Mouse (Mus musculus): ENCODE measurements at regions not wholly inside any gene's neighbourhood (a gene's known extent, or its start where the extent isn't known, plus 50 kb on each side); places are given as distances from the start of the nearest gene placed in this dataset.

DNA sequence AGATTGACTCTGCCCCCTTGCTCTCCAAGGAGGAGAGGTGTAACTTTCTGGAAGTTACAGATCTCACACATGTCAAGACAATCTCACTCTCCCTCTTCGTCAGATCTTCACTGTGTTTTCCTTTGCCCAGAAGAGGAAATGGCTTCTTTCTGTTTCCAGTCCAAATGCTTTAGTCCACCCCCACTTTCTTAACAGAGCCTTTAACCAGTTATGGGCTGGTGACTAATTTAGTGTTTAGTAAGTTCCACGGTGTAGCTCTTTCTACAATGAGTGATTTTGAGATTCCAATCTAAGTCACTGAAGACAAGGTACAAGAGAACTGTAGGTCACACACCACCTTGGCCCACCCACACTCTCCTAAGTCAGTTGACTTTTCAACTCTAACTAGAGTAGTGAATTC is 107.3 kb upstream of the Fn1 start:
- no peak for DNase-seq

DNA sequence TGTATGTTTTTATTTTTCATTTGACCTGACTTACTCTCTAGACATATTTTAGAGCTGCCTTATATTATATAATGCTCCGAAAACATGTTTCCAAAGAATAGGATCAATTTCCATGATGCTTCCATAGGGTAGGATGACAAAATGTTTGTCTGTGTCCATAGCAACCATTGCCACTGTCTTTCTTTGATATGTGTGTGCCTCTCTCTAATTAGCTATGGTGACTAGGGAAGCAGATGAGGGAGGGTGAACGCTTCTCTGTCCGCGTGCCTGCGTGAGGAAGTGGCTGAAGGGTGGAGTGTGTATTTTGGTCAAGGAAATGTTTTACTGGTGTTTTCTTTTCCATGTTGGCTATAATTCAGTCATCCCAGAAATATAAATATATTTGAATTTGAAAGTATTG is 104.2 kb upstream of the Fn1 start:
- no peak for DNase-seq

DNA sequence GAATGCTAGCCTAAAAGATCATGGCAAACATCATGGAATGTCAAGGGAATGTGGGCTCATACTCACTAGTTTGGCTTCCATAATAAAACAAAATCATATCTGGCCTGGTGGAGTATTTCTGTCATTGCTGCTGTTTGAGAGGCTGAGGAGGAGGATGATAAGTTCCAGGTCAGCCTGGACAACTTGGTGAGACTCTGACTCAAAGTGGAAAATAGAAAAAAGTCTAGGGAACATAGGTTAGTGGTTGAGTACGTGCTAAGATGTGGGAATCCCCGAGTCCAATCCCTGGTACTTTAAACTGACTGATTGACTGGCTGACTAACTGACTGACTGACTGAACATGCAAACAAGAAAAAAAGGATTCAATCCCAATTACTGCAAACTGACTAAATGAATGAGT is 103.2 kb upstream of the Fn1 start:
- no peak for DNase-seq

DNA sequence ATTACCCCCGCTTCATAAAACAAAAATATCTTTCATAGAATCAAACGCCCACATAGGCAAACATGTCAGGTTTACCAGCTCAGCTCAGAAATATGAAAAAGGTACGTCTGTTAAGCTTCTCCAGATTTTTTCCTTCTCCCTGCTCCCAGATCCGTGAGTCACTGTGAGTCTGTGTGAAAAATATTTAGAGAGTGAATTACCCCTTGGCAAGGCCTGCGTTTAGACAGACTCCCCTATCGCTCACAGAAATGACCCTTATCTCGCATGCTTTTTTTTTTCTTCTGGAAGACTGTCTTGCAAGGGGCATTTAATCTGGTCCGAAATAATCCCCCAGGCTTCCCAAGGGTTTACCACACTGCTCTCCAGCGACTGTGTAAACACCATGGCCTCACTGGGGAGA is 102.4 kb upstream of the Fn1 start:
- DNase-seq = no peak

DNA sequence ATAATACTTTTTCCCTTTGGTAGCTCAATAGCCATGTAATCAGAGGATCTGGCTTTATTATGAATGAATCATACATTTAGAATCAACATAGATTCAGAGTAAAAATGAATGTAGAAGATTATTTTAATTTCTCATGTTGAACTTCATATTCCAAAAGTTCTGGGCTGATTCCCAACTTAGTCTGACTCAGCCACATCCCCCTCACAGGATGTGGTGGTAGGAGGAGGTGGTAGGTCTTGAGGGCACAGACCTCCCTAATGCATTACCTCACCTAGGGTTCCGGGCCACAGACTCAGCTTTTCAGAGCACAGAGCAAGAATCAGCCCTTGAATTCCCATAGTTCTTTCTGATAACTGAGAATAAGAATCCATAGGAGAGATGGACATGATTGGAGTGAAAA is 99.4 kb upstream of the Fn1 start:
- DNase-seq = no peak

DNA sequence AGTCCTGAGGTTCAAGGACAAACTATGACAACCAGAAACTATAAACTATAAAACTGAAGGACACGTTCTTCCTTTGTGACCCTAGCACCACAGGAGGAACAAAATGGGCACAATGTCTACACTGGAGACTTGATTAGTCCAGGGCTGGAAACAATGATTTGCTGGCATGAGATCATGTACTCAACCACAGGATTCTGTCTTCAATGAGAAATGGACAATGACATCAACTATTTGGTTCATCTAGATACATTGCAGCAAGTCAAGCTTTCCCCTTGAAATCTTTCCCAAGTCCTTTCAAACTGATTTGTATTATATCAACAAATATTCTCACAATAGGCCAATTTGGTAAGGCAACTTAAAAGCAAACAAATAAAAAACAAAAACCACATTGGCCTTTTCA is 98.6 kb upstream of the Fn1 start:
- DNase-seq = no peak

DNA sequence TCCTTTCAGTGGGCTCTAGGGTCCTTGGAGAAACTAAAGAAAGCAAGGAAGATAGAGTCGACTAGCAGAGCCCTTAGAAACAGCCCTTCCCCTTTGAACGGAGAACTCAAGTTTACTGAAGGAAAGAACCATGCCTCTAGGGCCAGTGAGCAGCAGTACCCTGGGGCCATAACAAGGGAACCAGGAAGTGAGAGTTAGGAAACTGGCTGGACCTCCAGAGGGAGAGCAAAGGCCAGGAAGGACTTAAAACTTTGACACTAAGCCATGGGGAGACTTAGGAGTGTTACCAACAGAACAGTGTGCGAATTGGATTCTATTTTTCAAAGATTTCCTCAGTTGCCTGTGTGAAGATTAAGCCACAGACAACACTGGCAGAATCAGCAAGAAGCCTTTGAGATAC is 82.6 kb upstream of the Fn1 start:
- DNase-seq = peak; percentile 7

DNA sequence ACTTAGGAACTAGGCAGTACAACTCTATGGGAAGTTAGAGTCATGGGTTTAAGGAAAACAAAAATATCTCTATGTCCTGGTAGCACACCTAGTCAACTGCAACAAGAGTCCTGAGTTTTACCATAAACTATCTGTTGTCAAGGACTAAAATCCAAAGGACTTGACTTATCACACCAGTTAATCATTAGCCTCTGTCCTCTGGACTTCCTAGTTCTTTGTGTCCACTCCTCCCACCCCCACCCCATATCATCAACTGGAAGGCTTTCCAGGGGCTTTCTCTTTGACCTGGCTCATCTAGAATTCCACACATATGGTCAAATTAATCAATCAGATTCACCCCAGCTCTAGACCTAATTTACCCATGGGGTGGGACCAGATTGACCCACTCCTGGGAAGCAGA is 78.6 kb upstream of the Fn1 start:
- DNase-seq = no peak

GRCm38 (mm10) chr1:71731011-71731410 is 78.0 kb upstream of the Fn1 start:
- DNase-seq = no peak

DNA sequence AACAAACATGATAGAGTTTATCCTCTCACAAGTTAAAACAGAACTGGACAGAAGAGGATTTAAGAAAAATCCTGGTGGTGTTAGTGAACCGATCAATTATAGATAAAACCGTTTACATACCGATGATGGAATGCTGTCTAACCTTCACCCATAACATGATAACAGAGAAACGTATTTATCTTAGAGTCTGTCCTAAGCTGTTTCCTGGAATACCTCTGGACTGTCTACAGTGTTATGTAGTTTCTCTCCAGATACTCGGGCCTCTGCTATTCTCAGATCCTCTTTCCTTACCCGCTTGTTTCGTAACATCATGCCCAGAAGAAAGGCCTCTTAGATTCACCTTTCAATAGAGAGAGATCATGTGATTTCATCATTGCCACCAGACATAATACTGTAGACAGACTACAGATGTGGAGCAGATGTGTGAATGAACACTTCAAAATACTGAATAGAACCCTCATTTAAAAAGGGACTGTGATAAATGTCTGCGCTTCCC is 75.9 kb upstream of the Fn1 start:
- no peak for DNase-seq

- DNase-seq = no peak
These were observed 70.8 kb upstream of the Fn1 start for GRCm38 (mm10) chr1:71723816-71724215.

DNA sequence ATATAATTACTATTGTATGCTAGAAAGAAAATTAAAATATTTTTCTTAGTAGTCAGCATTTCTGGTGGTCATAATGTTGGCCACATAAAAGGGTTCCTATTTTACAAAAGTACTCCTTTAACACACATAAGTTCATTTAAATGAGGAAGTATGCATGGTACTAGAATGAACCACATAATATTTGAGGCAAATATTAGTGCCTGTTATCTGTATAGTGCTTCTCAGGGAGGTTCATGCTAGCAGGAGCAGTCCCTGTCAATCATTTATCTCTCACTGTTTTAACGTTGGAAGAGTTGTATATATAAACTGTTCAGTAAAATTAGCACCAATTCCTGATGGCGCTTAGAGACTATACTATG is 70.0 kb upstream of the Fn1 start:
- no peak for DNase-seq

GRCm38 (mm10) chr1:71722211-71723038 is 69.4 kb upstream of the Fn1 start:
- no peak for DNase-seq
